Mouse (Mus musculus): ENCODE measurements around the gene Gm5767. TPM values are rescaled to one million over a fixed set of nuclear protein-coding genes. Genes with fewer than 3 reads are reported as not detected.

Gm5767 gene
- polyA plus RNA-seq, 1 experiment from 2014 or later = not detected

Other genes starting within 250 kb of the Gm5767 start
- 55.0 and 66.2 TPM in 2 replicates for gene Mettl22, start 210.0 kb upstream of the Gm5767 start, polyA plus RNA-seq (2015; fragmentation: Nextera tagmentation; extraction: Ambion mirVana)
- 71.8 and 76.8 TPM in 2 replicates for gene Abat, start 167.3 kb upstream of the Gm5767 start, polyA plus RNA-seq (2015; fragmentation: Nextera tagmentation; extraction: Ambion mirVana)
- 33.7 and 41.0 TPM in 2 replicates for gene Pmm2, start 43.1 kb upstream of the Gm5767 start, polyA plus RNA-seq (2015; fragmentation: Nextera tagmentation; extraction: Ambion mirVana)
- gene Tmem186, start 43.1 kb upstream of the Gm5767 start, polyA plus RNA-seq (2015; fragmentation: Nextera tagmentation; extraction: Ambion mirVana) = 23.3 and 24.6 TPM in 2 replicates
- gene Carhsp1, start 8.6 kb upstream of the Gm5767 start, polyA plus RNA-seq (2015; fragmentation: Nextera tagmentation; extraction: Ambion mirVana) = 157 and 181 TPM in 2 replicates
- gene Usp7, start 111.5 kb downstream of the Gm5767 start, polyA plus RNA-seq (2015; fragmentation: Nextera tagmentation; extraction: Ambion mirVana) = 26.5 and 31.2 TPM in 2 replicates
- 26.0 and 27.8 TPM in 2 replicates for gene 1810013L24Rik, start 149.3 kb downstream of the Gm5767 start, polyA plus RNA-seq (2015; fragmentation: Nextera tagmentation; extraction: Ambion mirVana)

All from midbrain, embryonic 16.5 days (tissue).